Mouse (Mus musculus): ENCODE measurements around the gene Cdkal1.

Cdkal1 gene

GRCm38 (mm10) chr13:29161436-29161835, 694.0 kb downstream of the Cdkal1 start:
- DNase-seq: no peak

GRCm38 (mm10) chr13:29156703-29157102, 698.8 kb downstream of the Cdkal1 start:
- no peak for DNase-seq

GRCm38 (mm10) chr13:29155297-29155696, 700.2 kb downstream of the Cdkal1 start:
- DNase-seq: peak; percentile 59

DNA sequence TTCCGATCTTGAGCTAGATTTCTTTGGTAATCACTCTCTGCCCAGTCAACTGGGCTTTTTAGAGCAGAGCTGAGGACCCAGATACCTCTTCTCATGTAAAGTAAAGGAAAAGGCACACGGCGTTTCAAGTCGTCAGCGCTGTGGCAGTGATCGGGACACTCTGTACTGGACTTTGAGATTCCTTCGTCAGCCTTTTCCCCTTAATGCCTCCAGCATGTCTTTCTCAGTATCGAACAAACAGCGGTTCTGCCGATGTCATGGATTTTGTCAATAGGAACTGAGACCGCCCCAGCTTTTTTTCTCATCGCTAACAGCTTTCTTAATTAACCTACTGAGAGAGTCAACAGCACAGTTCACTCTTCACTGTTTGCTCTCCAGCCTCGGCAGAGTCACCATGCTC, 705.4 kb downstream of the Cdkal1 start:
- DNase-seq: no peak

- no peak for DNase-seq
Measured at GRCm38 (mm10) chr13:29149404-29149803, 706.1 kb downstream of the Cdkal1 start.

- DNase-seq: no peak
Measured at GRCm38 (mm10) chr13:29148616-29149015, 706.9 kb downstream of the Cdkal1 start.

Measured in cerebellum, adult 11-12 months (tissue).